Mouse (Mus musculus) C2C12 (cell line): ENCODE data around the gene Dst. TPM values are rescaled to one million over a fixed set of nuclear protein-coding genes. Genes with fewer than 3 reads are reported as not detected.

Experiments
- H3K27me3 ChIP-seq: one replicate; pipeline ENCODE4 v1.6.1; 2011; ENCODE audit not compliant: control insufficient read depth, insufficient read depth, insufficient read length
- H3K36me3 ChIP-seq: one replicate; pipeline ENCODE4 v1.6.1; 2011; ENCODE audit not compliant: control insufficient read depth, insufficient read depth
- H3K4me3 ChIP-seq: one replicate; pipeline ENCODE4 v1.5.1; 2011; ENCODE audit warnings: mild to moderate bottlenecking, control low read depth; ENCODE audit not compliant: poor library complexity, insufficient read depth, severe bottlenecking
- H3K79me2 ChIP-seq: one replicate; pipeline ENCODE4 v1.6.1; 2011; ENCODE audit not compliant: control insufficient read depth, insufficient read depth
- H3K79me3 ChIP-seq: one replicate; pipeline ENCODE4 v1.6.1; 2011; ENCODE audit warnings: low read depth, control low read depth
- H3ac ChIP-seq: one replicate; pipeline ENCODE3; 2011; ENCODE audit warnings: low read depth; ENCODE audit not compliant: control insufficient read depth, insufficient read length
- CEBPB ChIP-seq: IDR thresholded peaks from one replicate; pipeline ENCODE4 v1.6.1; 2011; ENCODE audit warnings: low read depth, mild to moderate bottlenecking, control low read depth, moderate library complexity
- CTCF ChIP-seq: IDR thresholded peaks from one replicate; pipeline ENCODE4 v1.5.1; 2011; ENCODE audit not compliant: control insufficient read depth, insufficient read depth, insufficient read length
- FOSL1 ChIP-seq: IDR thresholded peaks from one replicate; pipeline ENCODE4 v1.8.0; 2011; ENCODE audit warnings: mild to moderate bottlenecking, low read length; ENCODE audit not compliant: poor library complexity, insufficient read depth, severe bottlenecking
- MAX ChIP-seq: IDR thresholded peaks from one replicate; pipeline ENCODE4 v1.6.1; 2011; ENCODE audit warnings: mild to moderate bottlenecking, control low read depth
- MYOD1 ChIP-seq: IDR thresholded peaks from one replicate; pipeline ENCODE4 v1.6.1; 2011; ENCODE audit warnings: low read depth; ENCODE audit not compliant: control insufficient read depth, insufficient read length
- MYOG ChIP-seq: IDR thresholded peaks from one replicate; pipeline ENCODE4 v1.6.1; 2011; ENCODE audit not compliant: control insufficient read depth, insufficient read length; ENCODE audit errors: extremely low read depth
- USF1 ChIP-seq: IDR thresholded peaks from one replicate; pipeline ENCODE4 v1.6.1; 2011; ENCODE audit warnings: low read depth, mild to moderate bottlenecking, control low read depth, moderate library complexity
- polyA plus RNA-seq: library from polyadenylated mRNA; unstranded; fragments of >200 nt; fragmentation: generic; extraction: Trizol; gene quantifications from one replicate; pipeline ENCODE4 v1.2.1, GENCODE M21; 2012; ENCODE audit warnings: missing spikeins

Gene Dst
- polyA plus RNA-seq, 1 experiment, result 26.5 TPM

DNA sequence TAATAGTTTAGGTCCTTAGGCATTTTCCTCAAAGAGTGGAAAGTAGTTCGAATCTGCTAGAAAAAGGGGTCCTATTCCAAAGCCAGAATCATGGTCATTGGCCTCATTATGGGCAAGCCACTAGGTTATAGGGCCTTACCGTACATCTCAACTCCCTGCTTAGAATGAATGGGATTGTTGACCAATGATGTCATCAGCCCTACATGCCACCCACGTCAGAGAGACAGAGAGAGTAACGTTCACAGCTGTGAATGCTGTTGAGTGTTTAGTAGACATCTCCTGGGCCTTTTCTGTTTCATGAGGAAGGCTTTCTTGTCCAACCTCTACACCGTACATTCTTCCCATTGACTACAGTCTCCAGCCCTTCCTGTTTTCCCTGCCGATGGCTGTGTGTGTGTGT lies 276.2 kb downstream of the Dst start:
- Histone ChIP-seq H3K36me3 (peaks cover 54% of the 10 kb centered on the region), H3K4me3 (no peak overlapping the region), H3K79me2 (no peaks in the 10 kb centered on the region), H3ac (no peak overlapping the region), H3K79me3 (no peaks in the 10 kb centered on the region), H3K27me3 (no peaks in the 10 kb centered on the region)
- TF ChIP-seq MYOD1 (no peak), FOSL1 (no peak), USF1 (no peak), CTCF (no peak), MAX (no peak), CEBPB (no peak), MYOG (no peak)

DNA sequence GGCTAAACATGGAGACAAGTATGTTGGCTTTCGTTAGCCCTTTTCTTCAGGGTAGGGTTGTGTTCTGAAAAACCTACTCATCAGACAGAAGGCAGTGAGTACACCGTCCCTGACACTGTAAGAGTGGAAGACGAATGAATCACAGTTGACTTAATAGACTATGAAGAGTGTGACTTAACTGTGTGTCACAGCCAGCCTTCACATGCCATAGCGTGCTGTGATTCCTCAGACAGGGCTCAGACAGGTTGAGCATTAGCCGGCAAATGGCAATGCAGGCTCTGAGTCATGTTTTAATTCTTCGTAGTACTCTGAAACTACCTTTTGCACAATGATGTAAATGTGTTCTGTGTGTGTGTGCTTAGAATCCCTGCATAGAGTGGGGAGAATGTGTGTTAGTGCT lies 278.0 kb downstream of the Dst start:
- Histone ChIP-seq H3K79me3 (no peaks in the 10 kb centered on the region), H3ac (no peak overlapping the region), H3K36me3 (peaks cover 55% of the 10 kb centered on the region), H3K4me3 (no peak overlapping the region), H3K79me2 (no peaks in the 10 kb centered on the region), H3K27me3 (no peaks in the 10 kb centered on the region)
- TF ChIP-seq CEBPB (no peak), CTCF (no peak), MAX (no peak), MYOG (no peak), MYOD1 (no peak), FOSL1 (no peak), USF1 (no peak)

DNA sequence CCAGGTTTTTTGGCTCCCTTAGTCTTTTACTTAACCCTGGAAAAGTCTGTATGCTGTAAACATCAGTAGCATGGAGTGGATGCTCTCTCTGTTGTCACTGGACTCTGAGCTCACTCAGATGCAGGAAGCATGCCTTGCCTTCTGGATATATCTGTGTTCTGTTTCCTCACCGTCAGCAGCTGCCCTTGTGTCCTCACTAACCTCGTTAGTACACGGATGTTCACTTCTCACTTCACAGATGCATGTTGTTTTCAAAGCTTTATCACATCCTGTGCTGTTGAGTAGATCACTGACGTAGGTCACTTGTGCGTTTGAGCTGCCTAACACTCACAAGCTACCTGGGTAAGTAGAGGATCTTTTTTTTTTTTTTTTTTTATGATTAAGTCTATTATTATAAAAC lies 279.5 kb downstream of the Dst start:
- H3ac ChIP-seq, result no peak overlapping the region
- peaks cover 55% of the 10 kb centered on the region for H3K36me3 ChIP-seq
- TF ChIP-seq MYOD1, result no peak
- TF ChIP-seq USF1, result no peak
- TF ChIP-seq MAX, result no peak
- no peak for TF ChIP-seq CEBPB
- no peak for TF ChIP-seq CTCF
- TF ChIP-seq MYOG, result no peak
- H3K4me3 ChIP-seq, result no peak overlapping the region
- H3K27me3 ChIP-seq, result no peaks in the 10 kb centered on the region
- no peaks in the 10 kb centered on the region for H3K79me2 ChIP-seq
- H3K79me3 ChIP-seq, result no peaks in the 10 kb centered on the region

DNA sequence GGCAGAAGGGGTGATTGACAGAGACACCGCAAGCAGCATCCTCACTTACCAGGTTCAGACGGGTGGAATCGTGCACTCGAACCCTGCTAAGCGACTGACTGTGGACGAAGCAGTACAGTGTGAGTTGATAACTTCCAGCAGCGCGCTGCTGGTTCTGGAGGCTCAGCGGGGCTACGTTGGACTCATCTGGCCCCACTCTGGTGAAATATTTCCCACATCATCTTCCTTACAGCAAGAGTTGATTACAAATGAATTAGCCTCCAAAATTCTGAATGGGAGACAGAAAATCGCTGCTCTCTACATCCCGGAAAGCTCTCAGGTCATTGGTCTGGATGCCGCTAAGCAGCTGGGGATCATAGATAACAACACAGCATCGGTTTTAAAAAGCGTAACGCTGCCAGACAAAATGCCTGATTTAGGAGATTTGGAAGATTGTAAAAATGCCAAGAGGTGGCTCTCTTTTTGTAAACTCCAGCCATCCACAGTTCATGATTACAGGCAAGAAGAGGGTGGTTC lies 280.8 kb downstream of the Dst start:
- Histone ChIP-seq H3ac (no peak overlapping the region), H3K36me3 (peaks cover 61% of the 10 kb centered on the region), H3K79me2 (no peaks in the 10 kb centered on the region), H3K4me3 (no peak overlapping the region), H3K27me3 (no peaks in the 10 kb centered on the region), H3K79me3 (no peaks in the 10 kb centered on the region)
- TF ChIP-seq MAX (no peak), CEBPB (no peak), MYOD1 (no peak), CTCF (no peak), MYOG (no peak), FOSL1 (no peak)

DNA sequence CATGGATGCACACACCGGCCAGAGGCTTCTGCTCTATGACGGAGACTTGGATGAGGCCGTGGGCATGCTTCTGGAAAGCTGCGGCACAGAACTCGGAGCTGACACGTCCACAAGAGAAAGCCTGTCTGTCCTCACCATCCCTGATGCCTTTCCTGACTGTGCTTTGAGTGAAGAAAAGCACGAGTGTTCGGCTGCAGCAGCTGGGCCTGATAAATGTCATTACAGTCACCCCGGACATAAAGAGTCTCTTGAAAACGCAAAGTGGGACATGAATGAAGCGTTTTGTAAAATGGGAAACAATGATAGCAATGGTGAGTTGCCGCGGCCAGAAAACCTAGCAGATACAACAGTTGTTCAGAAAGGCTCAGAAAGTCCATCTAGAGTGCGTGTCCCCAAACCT lies 281.3 kb downstream of the Dst start:
- no peaks in the 10 kb centered on the region for H3K27me3 ChIP-seq
- H3K4me3 ChIP-seq, result no peak overlapping the region
- no peaks in the 10 kb centered on the region for H3K79me2 ChIP-seq
- no peak overlapping the region for H3ac ChIP-seq
- no peaks in the 10 kb centered on the region for H3K79me3 ChIP-seq
- no peak for TF ChIP-seq USF1
- TF ChIP-seq CEBPB, result no peak
- no peak for TF ChIP-seq FOSL1
- TF ChIP-seq MAX, result no peak
- TF ChIP-seq MYOD1, result no peak
- no peak for TF ChIP-seq CTCF
- TF ChIP-seq MYOG, result no peak
- peaks cover 63% of the 10 kb centered on the region for H3K36me3 ChIP-seq

DNA sequence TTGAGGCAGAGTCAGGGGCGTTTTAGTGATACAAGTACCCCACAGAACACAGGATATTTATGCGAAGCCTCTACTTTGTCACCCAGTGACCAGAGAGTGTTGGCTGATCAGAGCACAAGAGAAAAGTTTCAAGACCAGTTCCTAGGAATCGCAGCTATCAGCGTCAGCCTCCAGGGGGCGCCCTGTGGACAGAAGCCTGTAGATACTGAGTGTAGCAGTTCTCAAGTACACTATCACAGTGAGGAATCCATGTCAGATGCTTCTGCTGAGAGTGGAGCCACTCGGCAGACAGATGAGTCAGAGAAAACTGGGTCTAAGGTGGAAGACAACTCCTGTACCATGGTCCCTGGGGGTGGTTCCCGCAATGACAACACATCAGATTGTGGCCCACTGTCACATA lies 281.9 kb downstream of the Dst start:
- TF ChIP-seq USF1 (no peak), MYOD1 (no peak), MAX (no peak), FOSL1 (no peak), CTCF (peak; percentile 13), CEBPB (no peak), MYOG (no peak)
- Histone ChIP-seq H3K79me3 (no peaks in the 10 kb centered on the region), H3K36me3 (peaks cover 69% of the 10 kb centered on the region)

More for the DNA sequence above, 281.9 kb downstream of the Dst start:
- Histone ChIP-seq H3ac (no peak overlapping the region), H3K27me3 (no peaks in the 10 kb centered on the region), H3K4me3 (no peak overlapping the region), H3K79me2 (no peaks in the 10 kb centered on the region)
